Mouse (Mus musculus) limb, embryonic 13.5 days (tissue): ENCODE results near the gene Cyp4f13. TPM values are rescaled to one million over a fixed set of nuclear protein-coding genes. Genes with fewer than 3 reads are reported as not detected.

ENCODE experiments used
- ATAC-seq: fragments of 200-750 bp; cut with Nextera tagmentation; 2 replicates; pipeline ENCODE4 v1.8.0; 2017; ENCODE audit warnings: low read depth, moderate number of reproducible peaks, moderate TSS enrichment; ENCODE audit not compliant: low FRiP score
- H3K27ac ChIP-seq: fragments of 300-500 bp; sonication (generic); 2 replicates; pipeline ENCODE4 v1.5.1; 2015; ENCODE audit warnings: inconsistent platforms, mild to moderate bottlenecking, moderate library complexity
- H3K27me3 ChIP-seq: fragments of 300-500 bp; sonication (generic); 2 replicates; pipeline ENCODE4 v1.6.1; 2015; ENCODE audit warnings: mild to moderate bottlenecking, inconsistent platforms
- H3K36me3 ChIP-seq: fragments of 300-500 bp; sonication (generic); 2 replicates; pipeline ENCODE4 v1.6.1; 2015; ENCODE audit warnings: inconsistent platforms, mild to moderate bottlenecking, moderate library complexity
- H3K4me1 ChIP-seq: fragments of 300-500 bp; sonication (generic); 2 replicates; pipeline ENCODE4 v1.6.1; 2015; ENCODE audit warnings: inconsistent platforms
- H3K4me2 ChIP-seq: fragments of 300-500 bp; sonication (generic); replicated peaks from 2 replicates; pipeline ENCODE4 v1.6.1; 2015; ENCODE audit warnings: inconsistent platforms, mild to moderate bottlenecking, moderate library complexity
- H3K4me3 ChIP-seq: fragments of 300-500 bp; sonication (generic); 2 replicates; pipeline ENCODE4 v1.5.1; 2015; ENCODE audit warnings: moderate library complexity, mild to moderate bottlenecking, inconsistent platforms
- H3K9ac ChIP-seq: fragments of 300-500 bp; sonication (generic); 2 replicates; pipeline ENCODE4 v1.6.1; 2015; ENCODE audit warnings: mild to moderate bottlenecking, inconsistent platforms
- H3K9me3 ChIP-seq: fragments of 300-500 bp; sonication (generic); 2 replicates; pipeline ENCODE4 v1.6.1; 2016; ENCODE audit warnings: inconsistent platforms
- WGBS: fragments of 180-500 bp; shearing (Covaris S2); methylation state at CpG from one replicate; pipeline ENCODE4 v1.1.7; 2015; 5-methylcytosine and 5-hydroxymethylcytosine counted together
- polyA plus RNA-seq: library from polyadenylated mRNA; unstranded; fragments of >200 nt; fragmentation: Nextera tagmentation; extraction: Ambion mirVana; gene quantifications from 2 replicates; pipeline ENCODE4 v1.2.1, GENCODE M21; 2015

Gene Cyp4f13
- 9.3 and 9.9 TPM in 2 replicates for polyA plus RNA-seq

DNA sequence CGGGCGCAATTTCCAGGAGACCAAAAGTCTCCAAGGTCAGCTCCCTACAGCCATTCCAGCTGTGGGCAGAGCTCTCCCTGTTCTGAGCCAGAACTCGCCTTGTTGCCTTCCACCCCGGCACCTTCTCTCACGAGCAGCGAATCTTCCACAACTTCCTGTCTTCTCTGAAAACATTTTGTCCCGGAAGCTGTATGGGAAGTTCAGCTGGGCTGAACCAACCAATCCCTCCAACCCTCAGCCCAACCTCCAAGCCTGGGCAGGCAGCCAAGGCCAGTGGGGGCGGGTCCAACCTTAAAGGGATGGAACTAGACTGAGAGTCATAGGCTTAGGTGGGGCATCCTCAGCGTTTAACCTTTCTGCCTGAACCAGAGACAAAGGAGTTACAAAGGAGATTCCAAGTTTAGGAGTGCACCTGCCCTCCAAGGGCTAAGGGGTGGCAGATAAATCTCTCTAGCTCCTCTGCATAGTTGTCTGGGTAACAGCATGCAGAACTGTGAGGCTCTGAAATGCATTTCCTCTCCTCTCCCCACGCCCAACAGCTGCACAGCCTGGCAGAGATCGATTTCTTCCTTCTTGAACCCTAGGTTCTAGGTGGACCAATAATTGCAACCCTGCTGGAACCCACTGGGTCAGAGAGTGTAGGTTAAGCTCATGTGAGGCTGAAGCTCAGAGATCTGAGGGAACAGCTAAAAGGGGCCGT, at the start of gene Cyp4f13:
Gene Cyp4f13 (minus strand): TSS at position 188 of the 700 bp plus-strand sequence.
- H3K9me3 ChIP-seq = no peaks in the 10 kb centered on the region
- H3K27ac ChIP-seq = peak within 1 kb of the TSS; percentile 48; the same call in 1 of the 2 replicates
- peak within 1 kb of the TSS; percentile 58 for H3K4me3 ChIP-seq
- H3K27me3 ChIP-seq = no peaks in the 10 kb centered on the region
- peak; percentile 98 for ATAC-seq
- H3K4me1 ChIP-seq = peaks cover 14% of the 10 kb centered on the region
- H3K4me2 ChIP-seq = peak within 1 kb of the TSS; percentile 87
- no peaks in the 10 kb centered on the region for H3K36me3 ChIP-seq
- 36% methylated on average over 12 of the region's 12 CpGs for WGBS
- H3K9ac ChIP-seq = peak within 1 kb of the TSS; percentile 74

DNA sequence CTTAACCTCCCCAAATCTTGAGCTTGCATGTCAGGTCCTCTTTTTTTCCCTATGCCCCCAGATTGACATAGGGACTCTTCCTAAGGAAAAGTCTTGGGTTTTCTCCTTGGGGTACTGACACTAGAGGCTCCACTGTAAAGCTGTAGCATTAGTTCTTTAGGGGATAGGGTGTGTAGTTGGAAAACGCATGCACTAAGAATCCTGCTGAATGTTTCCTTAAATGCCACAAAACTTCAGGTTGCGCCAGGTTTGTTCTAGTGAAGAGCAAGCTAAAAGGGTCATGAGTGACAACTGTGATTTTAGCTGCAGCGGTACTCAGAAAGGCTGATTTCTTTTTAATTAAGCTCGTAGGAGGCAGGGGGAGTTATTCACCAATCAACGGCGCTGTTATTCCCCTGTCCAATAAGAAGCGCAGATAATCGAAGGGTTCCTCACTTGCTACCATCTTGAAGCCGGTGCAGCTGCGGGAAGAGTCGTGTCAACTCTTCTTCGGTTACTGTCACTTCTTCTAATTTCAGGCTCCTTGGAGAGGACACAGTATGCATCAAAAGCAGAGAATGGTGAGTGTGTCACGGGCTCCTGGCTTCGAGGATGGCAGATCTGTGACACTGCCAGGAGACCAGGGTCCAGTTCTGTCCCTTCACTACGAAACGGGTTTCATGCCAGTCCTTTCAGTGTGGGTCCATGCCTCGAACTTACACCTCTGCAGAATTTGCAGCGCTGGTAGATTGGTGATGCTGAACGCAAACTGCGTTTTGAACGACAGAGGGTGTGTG, 45.7 kb upstream of the Cyp4f13 start, which contains the start of gene Zfp952:
Gene Zfp952 (plus strand): TSS at position 431 of the 776 bp plus-strand sequence.
- peak; percentile 97 for ATAC-seq
- no peaks in the 10 kb centered on the region for H3K27me3 ChIP-seq
- peak within 1 kb of the TSS; percentile 80 for H3K4me3 ChIP-seq
- H3K36me3 ChIP-seq = peaks cover 25% of the 10 kb centered on the region
- peak within 1 kb of the TSS; percentile 55; the same call in 1 of the 2 replicates for H3K27ac ChIP-seq
- WGBS = under 1% methylated on average over 21 of the region's 21 CpGs
- H3K4me1 ChIP-seq = peaks cover 6% of the 10 kb centered on the region
- H3K9me3 ChIP-seq = no peaks in the 10 kb centered on the region
- H3K9ac ChIP-seq = peak within 1 kb of the TSS; percentile 80
- peak within 1 kb of the TSS; percentile 85 for H3K4me2 ChIP-seq

DNA sequence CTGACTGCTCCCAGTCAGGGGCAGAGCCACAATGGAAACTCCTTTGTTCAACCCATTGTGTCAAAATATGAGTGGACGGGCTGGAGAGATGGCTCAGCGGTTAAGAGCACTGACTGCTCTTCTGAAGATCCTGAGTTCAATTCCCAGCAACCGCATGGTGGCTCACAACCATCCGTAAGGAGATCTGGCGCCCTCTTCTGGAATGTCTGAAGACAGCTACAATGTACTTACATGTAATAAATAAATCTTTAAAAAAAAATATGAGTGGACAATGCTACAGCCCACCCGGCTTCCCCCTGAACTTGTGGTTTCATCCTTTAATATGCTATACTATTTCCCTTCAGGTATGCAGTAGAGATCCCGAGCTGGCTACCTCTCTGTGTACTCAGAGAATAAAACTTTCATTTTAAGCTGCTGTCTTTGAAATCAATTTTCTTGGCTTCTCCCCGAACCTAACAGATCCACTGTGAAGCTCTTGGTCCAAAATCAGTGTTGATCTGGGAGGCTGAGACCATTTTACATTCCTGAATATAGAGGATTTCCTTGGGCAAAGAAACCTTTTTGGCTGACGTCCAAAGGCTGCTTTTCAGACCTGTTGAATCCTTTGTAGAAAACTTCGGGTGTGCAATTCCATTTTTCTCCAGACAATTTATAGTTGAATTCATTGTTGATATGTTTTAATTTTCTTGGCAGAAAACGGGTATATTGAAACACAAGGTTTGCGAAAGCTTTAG, 44.9 kb upstream of the Cyp4f13 start:
- Histone ChIP-seq H3K4me1 (peaks cover 6% of the 10 kb centered on the region), H3K4me2 (peak overlapping the region; percentile 85), H3K9me3 (no peaks in the 10 kb centered on the region), H3K9ac (peak overlapping the region; percentile 80), H3K4me3 (peak overlapping the region; percentile 80), H3K27me3 (no peaks in the 10 kb centered on the region), H3K36me3 (peaks cover 24% of the 10 kb centered on the region), H3K27ac (no peak overlapping the region)
- WGBS = 73% methylated on average over 12 of the region's 12 CpGs
- ATAC-seq = no peak

DNA sequence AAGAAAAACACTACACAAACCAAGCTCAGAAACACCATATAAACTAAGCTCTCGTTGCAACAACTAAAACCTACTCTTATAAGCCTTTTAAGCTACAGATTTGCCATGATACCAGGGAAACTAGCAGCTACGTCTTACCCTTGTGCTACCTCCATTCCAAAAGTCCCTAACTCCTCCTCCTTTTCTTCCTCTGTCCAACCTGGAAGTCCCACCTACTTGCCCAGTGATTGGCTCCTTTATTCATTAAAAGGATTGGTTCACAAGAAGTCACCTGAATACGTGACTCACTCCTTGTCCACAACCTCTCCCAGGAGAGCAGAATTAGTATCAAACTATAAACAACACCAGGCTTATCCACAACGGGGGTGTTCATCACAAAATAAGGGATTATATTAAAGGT, 39.1 kb upstream of the Cyp4f13 start:
- Histone ChIP-seq H3K4me1 (no peaks in the 10 kb centered on the region), H3K9ac (no peak overlapping the region), H3K27ac (no peak overlapping the region), H3K4me2 (no peak overlapping the region), H3K27me3 (no peaks in the 10 kb centered on the region), H3K36me3 (0 out of 2 replicates have a peak, but pooled peaks cover 8% of the 10 kb centered on the region), H3K9me3 (no peaks in the 10 kb centered on the region), H3K4me3 (no peak overlapping the region)
- WGBS = 74% methylated on average over 4 of the region's 4 CpGs
- no peak for ATAC-seq

DNA sequence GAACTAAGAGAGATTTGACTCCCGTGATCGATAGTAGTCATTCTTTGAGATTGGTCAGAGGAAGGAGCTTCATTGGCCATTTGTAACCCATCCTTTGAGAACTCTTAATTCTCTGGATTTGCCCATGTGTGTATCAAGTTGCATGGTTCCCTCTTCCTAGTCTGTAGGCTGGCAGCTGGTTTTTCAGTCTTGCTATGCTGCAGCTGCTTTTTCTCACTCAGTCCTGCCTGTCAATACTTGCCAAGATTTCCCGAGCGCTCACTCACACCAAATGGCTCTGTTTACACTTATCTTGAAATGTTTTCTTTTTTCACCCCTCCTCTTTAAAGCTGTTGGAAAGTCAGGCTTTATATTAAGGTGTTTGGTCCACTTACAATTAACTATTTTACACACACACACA, 34.2 kb upstream of the Cyp4f13 start:
- Histone ChIP-seq H3K27me3 (no peaks in the 10 kb centered on the region), H3K4me2 (no peak overlapping the region), H3K36me3 (peaks cover 50% of the 10 kb centered on the region), H3K4me3 (no peak overlapping the region), H3K9ac (no peak overlapping the region), H3K27ac (no peak overlapping the region), H3K9me3 (no peaks in the 10 kb centered on the region), H3K4me1 (no peaks in the 10 kb centered on the region)
- no peak for ATAC-seq
- 82% methylated on average over 4 of the region's 4 CpGs for WGBS

DNA sequence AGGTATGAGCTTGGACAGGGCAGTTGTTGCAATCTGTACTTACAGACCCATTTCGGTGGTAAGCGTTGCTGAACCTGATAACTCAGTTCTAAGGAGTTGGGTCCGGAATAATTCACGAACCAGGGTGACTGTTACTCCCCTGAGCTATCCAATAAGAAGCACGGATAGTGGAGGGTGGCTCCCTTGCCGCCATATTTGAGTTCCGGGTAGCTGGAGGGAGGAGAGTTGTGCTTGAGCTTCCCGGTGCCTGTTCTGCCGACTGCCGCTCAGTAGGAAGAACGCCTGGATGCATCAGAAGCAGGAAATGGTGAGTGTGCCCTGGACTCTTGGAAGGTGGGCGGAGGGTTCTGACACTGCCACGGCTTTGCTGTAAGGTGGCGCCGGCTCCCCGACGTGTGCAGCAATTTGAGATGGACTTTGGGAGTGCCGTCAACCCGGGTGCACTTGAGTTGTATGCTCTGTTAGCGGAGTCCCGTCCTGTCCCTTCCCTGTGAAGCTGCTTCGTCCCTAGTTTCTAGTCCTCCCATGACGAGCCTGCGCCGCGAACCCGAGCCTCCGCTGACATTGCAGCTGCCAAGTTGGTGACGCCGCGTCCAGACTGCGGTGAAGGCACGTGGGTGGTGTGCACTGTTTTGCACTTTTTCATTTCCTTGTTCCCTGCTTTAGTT, 18.6 kb upstream of the Cyp4f13 start, which contains the start of gene Zfp472:
Gene Zfp472 (plus strand): TSS at position 192 of the 668 bp plus-strand sequence.
- Histone ChIP-seq H3K9me3 (no peaks in the 10 kb centered on the region), H3K4me2 (peak within 1 kb of the TSS; percentile 83), H3K4me1 (peaks cover 12% of the 10 kb centered on the region), H3K9ac (peak within 1 kb of the TSS; percentile 80), H3K36me3 (no peaks in the 10 kb centered on the region), H3K27ac (peak within 1 kb of the TSS; percentile 89), H3K27me3 (no peaks in the 10 kb centered on the region), H3K4me3 (peak within 1 kb of the TSS; percentile 75)
- ATAC-seq = peak; percentile 99
- WGBS = under 1% methylated on average over 33 of the region's 33 CpGs

DNA sequence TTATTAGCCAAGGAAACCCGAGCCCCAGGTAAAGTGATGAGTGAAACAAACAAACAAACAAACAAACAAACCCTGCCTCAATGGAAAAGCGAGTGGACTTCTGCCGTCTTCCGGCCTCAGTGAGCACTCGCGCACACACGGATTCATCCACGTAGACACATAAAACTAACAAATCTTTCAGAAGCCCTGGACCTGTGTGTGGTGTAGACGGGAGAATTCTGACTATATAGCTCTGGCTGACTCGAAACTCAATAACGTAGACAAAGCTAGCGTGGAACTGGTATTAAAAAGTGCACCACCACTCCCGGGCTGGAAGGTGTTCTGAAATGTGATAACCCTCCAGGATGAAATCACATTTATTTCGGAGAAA, 18.0 kb upstream of the Cyp4f13 start:
- Histone ChIP-seq H3K36me3 (no peaks in the 10 kb centered on the region), H3K9me3 (no peaks in the 10 kb centered on the region), H3K27me3 (no peaks in the 10 kb centered on the region), H3K4me2 (peak overlapping the region; percentile 83), H3K27ac (peak overlapping the region; percentile 44; the same call in 1 of the 2 replicates), H3K4me1 (peaks cover 12% of the 10 kb centered on the region), H3K9ac (peak overlapping the region; percentile 80), H3K4me3 (peak overlapping the region; percentile 75)
- peak; percentile 77 for ATAC-seq
- under 1% methylated on average over 14 of the region's 14 CpGs for WGBS

DNA sequence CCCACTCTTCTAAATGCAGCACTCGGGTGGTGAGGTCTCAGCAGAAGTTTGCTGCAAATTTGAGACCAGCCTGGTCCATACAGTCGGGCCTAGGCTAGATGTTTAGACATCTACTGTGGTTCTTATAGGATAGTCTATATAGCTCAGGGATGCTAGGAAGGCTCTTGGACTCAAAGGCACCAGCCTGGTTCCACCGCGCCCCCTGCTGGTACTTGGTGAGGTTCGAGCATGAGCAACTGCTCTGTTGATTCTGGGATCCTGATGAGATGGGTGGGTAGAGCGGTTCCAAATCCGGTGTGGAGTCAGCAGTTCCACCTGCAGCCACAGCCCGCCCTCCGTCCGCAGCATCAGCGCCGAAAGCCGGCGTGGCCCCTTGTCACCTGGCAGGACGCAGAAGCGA, 4.2 kb upstream of the Cyp4f13 start:
- Histone ChIP-seq H3K4me3 (no peak overlapping the region), H3K4me1 (peaks cover 11% of the 10 kb centered on the region), H3K27me3 (no peaks in the 10 kb centered on the region), H3K4me2 (0 out of 2 replicates have a peak overlapping the region, but pooled peaks have one; percentile 16), H3K9ac (no peak overlapping the region), H3K36me3 (no peaks in the 10 kb centered on the region), H3K27ac (no peak overlapping the region), H3K9me3 (no peaks in the 10 kb centered on the region)
- WGBS = 30% methylated on average over 16 of the region's 16 CpGs
- ATAC-seq = no peak

DNA sequence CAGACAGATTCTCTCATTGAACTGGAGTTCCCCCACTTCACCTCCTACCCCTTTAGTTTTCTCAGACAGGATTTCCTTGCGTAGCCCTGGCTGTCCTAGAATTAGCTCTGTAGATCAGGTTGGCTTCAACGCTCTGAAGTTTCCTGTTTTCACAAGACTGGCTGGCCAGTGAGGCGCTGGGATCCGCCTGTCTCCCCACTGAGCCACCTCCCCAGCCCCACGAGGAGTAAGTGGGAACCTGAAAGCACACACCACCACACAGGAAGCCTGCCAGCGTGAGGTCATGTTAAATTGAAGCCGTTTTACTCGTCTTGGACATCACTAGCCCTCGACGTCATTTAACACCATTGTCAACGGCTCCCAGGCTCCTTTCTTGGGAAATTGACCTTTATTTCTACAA, 3.8 kb upstream of the Cyp4f13 start:
- no peak for ATAC-seq
- H3K9ac ChIP-seq = no peak overlapping the region
- 72% methylated on average over 11 of the region's 11 CpGs for WGBS
- H3K27me3 ChIP-seq = no peaks in the 10 kb centered on the region
- H3K4me1 ChIP-seq = peaks cover 14% of the 10 kb centered on the region
- no peaks in the 10 kb centered on the region for H3K9me3 ChIP-seq
- H3K27ac ChIP-seq = no peak overlapping the region
- no peaks in the 10 kb centered on the region for H3K36me3 ChIP-seq
- H3K4me2 ChIP-seq = no peak overlapping the region
- no peak overlapping the region for H3K4me3 ChIP-seq

DNA sequence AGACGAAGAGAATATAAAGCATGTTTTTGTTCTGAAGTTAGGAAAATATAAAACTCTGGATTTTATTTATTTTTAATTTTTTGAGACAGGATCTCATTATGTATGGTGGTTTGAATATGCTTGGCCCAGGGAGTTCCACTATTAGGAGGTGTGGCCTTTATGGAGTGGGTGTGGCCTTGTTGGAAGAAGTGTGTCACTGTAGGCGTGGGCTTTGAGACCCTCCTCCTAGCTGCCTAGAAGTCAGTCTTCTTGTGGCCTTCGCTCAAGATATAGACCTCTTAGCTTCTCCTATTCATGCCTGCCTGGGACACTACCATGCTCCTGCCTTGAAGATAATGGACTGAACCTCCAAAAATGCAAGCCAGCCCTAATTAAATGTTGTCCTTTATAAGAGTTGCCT, 2.9 kb upstream of the Cyp4f13 start:
- WGBS = 89% methylated on average over 3 of the region's 3 CpGs
- Histone ChIP-seq H3K27me3 (no peaks in the 10 kb centered on the region), H3K27ac (no peak overlapping the region), H3K36me3 (no peaks in the 10 kb centered on the region), H3K9ac (no peak overlapping the region), H3K4me1 (peaks cover 14% of the 10 kb centered on the region), H3K4me2 (no peak overlapping the region), H3K4me3 (no peak overlapping the region), H3K9me3 (no peaks in the 10 kb centered on the region)
- ATAC-seq = no peak

DNA sequence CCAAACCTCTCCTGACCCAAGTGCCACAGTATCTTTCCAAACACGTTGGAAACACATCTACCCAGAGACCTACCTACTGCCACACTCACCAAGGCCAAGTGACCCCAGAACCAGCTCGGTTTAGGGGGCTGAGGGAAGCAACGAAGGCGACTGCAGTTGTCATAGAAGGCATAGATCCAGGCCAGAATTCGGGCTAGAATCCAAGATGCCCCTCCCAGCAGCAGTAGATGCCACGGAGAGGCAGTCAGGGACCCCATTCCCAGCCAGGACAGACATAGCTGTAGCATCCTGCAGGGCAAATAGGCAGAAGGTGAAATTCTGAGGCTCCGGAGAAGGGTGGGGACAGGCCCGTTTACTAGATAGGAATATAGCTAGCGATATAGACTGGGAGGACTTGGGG, 486 bp downstream of the Cyp4f13 start:
- no peak for ATAC-seq
- Histone ChIP-seq H3K4me3 (peak overlapping the region; percentile 58), H3K9me3 (no peaks in the 10 kb centered on the region), H3K27ac (peak overlapping the region; percentile 48; the same call in 1 of the 2 replicates), H3K36me3 (no peaks in the 10 kb centered on the region), H3K4me2 (peak overlapping the region; percentile 87), H3K4me1 (peaks cover 14% of the 10 kb centered on the region), H3K9ac (peak overlapping the region; percentile 74), H3K27me3 (no peaks in the 10 kb centered on the region)
- WGBS = 67% methylated on average over 9 of the region's 9 CpGs
